Mouse (Mus musculus) right cerebral cortex, postnatal 4 days (tissue): Measurements from ENCODE around the gene Eps15l1.

Source experiments
- DNase-seq: peaks from one replicate; pipeline ENCODE4 v3.0.0-alpha.2; 2022

The Eps15l1 gene

GRCm38 (mm10) chr8:72421362-72422335 lies at the start of gene Eps15l1:
Gene Eps15l1 (minus strand): TSS chr8:72421460.
- peak; percentile 100 for DNase-seq

GRCm38 (mm10) chr8:72470684-72471083 lies 49.4 kb upstream of the Eps15l1 start:
- no peak for DNase-seq

- DNase-seq, result no peak
Measured at GRCm38 (mm10) chr8:72469984-72470383, 48.7 kb upstream of the Eps15l1 start.

- no peak for DNase-seq
Measured at GRCm38 (mm10) chr8:72469243-72469642, 48.0 kb upstream of the Eps15l1 start.

DNA sequence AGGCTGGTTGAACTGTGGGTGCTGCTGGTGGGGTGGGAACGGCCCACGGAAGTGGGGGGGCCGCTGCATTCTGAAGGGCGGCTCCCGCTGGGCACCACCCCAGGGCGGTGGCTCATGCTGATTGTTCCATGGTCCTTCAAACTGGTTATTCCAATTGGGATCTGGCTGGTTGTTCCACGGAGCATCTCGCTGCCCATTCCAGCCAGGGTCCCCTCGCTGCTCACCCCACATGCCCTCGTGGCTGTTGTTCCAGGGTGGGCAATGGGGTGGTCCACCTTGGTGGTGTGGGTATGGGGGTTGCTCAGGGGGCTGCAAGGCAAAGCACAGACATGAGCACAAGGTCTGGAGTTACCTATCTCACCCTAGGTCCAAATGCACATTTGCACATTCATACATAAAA lies 43.0 kb upstream of the Eps15l1 start:
- DNase-seq, result no peak

DNA sequence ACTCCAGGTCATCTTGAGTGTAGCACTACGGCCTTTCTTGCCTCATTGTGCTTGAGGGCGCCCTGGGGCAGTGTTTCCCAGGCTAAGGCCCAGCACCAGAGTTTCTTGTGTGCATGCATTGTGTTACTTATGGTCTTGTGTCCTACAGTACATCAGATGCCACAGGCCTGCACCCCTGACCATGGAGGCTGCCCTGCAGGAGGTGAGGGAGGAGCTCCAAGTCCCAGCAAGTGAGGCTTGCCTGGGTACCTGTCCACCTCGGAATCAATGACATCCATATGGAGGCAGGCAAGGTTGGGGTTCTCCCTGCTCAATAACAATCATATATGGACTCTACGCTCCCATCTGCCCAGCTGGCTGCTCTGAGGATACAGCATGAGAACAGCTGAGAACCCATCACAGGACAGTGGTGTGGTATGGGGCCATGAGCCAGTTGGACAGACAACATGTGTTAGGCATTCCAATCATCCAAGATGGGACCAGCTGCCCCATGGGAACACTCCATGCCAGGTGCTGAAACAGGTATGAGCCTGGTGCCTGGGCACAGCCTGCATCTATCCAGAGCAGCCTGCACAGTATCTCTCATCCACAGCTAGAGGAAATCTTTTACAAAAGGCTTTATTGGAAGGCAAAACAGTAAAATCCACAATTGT lies 38.7 kb upstream of the Eps15l1 start:
- no peak for DNase-seq

DNA sequence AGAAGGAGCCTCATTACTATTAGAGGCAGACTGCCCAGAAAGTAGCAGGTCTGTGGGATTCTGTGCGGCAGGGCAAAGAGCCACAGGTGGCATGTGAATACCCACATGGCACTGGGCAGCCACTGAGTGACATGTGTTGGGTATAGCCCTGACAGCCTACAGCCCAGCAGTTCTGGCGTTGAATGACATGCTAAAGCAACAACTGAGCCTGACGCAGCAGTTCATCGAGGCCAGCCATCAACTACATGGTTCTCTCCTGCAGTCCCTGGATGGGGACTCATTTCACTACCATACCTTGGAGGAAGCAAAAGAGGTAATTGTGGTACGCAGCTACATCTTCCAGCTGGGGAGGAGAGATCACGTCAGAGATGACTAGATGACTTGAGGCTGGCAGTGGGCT lies 37.2 kb upstream of the Eps15l1 start:
- no peak for DNase-seq

DNA sequence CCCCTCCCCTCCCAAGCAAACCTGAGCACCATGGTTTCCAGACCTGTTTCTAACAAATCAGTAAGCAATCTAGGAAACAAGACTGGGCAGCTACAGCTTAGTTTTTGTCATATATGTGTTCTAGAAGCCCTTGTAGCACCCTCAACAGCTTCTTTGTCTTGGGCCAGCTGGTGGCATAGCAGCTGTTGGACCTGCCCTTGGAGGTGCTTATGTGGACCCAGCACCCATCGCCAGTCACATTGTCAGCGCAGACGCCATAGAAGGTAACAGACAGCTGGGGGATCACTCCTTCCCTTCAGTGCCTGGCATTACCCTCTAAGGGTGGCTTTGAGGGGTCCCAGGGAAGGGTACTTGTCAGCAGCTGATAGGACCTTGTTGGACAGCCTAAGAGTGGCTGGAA lies 36.5 kb upstream of the Eps15l1 start:
- no peak for DNase-seq

DNA sequence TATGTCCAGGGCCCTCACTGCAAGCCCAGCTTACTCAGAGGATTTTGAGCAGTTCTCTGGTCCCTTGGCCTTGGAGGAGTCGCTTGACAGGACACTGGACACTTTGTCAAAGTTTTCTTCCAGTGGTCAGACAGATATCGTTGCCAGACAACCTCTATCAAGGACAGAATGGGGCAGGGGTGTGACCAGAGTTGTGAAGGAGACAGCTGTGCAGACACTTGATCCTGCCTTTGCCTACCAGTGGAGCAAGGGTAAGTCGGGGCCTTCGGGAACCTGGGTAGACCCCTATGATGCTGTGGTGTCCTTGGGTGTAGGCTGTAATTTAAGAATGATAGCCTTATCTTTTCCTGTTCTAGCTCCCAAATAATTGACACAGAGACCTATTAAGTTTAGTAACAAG lies 34.1 kb upstream of the Eps15l1 start:
- DNase-seq, result no peak

- DNase-seq, result no peak
Measured at GRCm38 (mm10) chr8:72453904-72454303, 32.6 kb upstream of the Eps15l1 start.

DNA sequence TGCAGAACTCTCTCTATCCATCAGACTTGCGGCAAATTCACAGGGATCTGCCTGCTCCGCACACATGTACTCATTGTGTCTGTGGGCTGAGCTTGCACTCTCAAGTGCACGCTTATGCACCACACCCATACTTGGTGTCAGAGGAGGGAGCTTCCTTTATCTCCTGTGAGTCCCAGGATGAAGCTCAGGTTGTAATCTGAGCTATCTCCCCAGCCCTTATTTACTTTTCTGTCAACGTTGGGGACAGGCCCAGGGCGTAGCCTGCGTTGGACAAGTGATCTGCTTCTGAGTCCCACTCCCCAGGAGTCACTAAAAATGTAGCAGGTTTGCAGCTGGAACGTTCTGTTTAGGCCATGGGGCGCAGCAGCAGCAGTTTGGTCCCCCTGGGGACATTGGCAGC lies 30.3 kb upstream of the Eps15l1 start:
- DNase-seq, result no peak

GRCm38 (mm10) chr8:72445071-72445470 lies 23.8 kb upstream of the Eps15l1 start:
- no peak for DNase-seq

DNA sequence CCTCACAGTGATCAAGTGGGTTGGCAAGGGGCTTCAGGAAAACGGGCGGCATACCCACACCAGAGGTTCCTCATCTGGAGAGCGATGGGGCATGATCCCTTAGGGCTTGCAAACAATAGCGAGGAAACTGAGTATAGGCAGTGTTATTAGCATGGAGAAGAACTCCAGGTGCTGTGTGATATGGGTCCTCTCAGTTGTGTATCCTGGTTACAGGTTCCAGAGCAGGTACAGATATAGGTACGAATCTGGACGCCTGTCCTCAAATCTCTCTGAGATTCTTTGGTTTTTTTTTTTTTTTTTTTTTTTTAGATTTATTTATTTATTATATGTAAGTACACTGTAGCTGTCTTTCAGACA lies 22.7 kb upstream of the Eps15l1 start:
- no peak for DNase-seq

- peak; percentile 96 for DNase-seq
Measured at GRCm38 (mm10) chr8:72443338-72443993, 22.2 kb upstream of the Eps15l1 start, which contains the start of the genes Calr3 and 1700030K09Rik. Gene Calr3 (minus strand): TSS chr8:72443870. Gene 1700030K09Rik (plus strand): TSS chr8:72443880.

DNA sequence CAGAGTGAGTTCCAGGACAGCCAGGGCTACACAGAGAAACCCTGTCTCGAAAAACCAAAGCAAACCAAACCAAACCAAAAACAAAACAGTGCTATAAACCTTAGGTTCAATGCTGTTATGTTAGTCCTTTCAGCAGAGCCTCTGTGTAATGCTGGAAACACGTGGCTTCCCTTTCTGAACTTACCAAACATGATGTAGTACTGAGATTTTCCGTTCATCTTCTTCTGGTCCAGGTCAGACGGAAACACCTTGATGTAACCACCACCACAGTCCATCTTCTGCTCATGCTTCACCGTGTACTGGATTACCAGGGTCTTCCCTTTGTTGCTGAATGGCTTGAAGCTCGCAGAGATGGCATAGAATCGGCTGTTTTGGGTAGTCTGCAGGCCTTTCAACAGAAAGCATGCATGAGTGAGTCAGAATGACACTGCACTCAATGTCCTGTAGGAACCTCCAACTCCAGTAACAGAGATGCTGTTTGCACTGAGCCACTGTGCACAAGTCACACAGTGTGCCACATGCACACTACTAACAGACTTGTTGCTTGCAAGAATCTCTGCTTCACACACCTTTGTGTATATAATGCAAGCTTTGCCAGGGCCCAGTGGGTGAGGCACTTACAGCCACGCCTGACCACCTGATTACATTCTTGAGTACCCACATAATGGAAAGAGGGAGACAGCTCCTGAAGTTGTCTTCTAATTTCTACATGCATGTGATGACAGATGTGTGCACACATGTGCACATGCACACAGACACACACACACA lies 17.2 kb upstream of the Eps15l1 start:
- DNase-seq, result no peak

- peak; percentile 25 for DNase-seq
Measured at GRCm38 (mm10) chr8:72434952-72435351, 13.7 kb upstream of the Eps15l1 start.

DNA sequence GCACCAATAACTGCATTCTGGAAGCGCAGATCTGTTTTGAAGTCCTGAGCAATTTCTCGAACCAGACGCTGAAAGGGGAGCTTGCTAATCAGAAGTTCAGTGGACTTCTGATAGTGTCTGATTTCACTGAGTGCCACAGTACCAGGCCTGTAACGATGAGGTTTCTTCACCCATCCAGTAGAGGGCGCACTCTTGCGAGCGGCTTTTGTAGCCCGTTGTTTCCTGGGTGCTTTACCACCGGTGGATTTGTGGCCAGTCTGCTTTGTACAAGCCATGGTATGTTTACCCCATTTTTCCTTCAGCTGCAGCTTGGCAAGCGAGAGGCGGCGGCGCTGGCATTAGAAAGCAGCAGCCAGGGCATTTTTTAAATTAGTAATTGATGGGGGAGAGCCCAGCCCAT lies 8.4 kb upstream of the Eps15l1 start:
- DNase-seq, result no peak

GRCm38 (mm10) chr8:72422926-72423325 lies 1.7 kb upstream of the Eps15l1 start:
- no peak for DNase-seq

DNA sequence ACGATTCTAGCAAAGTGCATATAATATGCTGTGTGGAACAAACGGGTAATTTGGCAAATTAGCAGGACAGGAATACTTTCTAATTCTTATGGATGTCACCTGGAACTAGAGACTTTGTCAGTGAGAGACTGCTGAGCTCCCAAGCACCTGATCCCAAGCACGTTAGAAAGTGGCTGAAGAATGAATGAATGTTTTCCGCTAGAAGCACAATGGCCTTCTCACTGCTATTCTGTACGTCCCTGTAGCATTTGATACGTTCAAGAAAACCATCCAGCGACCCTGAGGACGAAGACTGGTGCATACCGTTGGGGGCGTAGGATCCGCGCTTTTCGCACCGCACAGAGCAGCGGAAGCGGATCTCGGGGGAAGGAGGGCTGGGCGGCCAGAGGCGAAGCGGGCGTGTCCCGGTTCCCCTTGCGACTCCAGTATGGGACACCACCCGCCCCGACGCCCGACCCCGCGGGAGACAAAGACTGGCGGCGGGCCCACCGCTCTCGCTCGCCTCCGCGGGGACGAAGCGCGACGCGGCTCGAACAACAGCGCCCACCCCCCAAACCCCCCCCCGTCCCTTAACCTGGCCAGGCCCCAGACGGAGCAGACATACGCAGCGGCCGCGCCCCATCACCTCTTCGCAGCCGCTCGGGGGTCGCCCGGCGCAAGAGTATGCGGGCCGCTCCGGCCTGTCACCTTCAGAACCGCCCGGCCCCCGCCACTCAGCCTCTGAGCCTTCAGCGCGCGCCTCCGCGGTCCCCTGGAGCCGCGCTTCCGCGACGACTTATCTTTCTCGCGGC lies 494 bp downstream of the Eps15l1 start:
- peak; percentile 62 for DNase-seq

- no peak for DNase-seq
Measured at GRCm38 (mm10) chr8:72418073-72418472, 3.2 kb downstream of the Eps15l1 start.

- no peak for DNase-seq
Measured at GRCm38 (mm10) chr8:72415252-72415651, 6.0 kb downstream of the Eps15l1 start.

DNA sequence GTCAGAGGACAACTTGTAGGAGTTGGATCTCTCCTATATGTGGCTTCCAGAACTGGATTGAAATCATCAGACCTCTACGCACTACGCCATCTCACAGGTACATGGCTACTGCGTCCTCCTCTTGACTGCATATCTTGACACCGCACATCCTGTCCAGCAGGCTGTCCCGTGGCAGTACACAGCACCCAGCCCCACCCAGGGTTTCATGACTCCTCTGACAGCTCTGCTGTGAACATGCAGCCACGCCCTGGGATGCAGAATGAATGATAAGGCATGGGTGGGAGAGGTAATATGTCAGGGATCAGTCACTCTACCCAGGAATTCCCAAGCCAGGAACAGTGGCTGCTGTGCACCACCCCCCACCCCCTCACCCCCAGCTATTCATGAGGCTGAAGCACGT lies 7.4 kb downstream of the Eps15l1 start:
- DNase-seq, result no peak
